Mouse (Mus musculus): ENCODE measurements around the gene Magi2. TPM values are rescaled to one million over a fixed set of nuclear protein-coding genes. Genes with fewer than 3 reads are reported as not detected.

The Magi2 gene
- polyA plus RNA-seq, 1 experiment, result 0.60 TPM

DNA sequence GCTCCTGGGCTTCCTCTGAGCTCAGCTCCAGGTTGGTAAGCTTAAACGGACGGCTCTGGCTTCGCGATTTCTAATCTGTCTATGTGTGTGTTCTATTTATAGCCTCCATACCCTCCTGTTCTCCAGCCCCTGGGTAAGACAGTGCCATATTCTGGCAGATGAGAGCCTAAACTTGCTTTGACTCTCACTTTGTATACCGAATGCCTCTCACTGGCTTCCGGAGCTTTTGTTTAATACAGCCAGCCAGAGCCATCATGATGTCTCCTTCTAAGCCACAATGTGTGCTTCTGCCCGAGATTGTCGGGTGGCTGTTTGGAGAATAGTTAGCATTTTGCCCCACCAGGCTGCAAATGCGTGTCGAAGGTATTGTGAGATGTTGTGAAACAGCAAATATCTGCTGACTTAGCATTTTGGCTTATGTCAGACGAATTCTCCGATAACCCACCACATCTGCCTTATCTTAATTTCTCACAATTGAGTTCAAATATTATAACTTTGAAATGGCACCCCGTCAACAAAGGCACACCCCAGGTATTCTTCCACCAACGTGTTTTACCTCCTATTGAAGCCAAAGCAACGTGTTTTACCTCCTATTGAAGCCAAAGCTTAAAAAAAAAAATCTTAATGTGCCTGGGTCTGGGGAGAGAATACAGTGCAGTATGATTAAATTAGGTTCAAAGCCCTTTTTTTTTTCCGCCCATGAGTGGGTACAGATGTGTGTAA lies 681.3 kb downstream of the Magi2 start:
- TF ChIP-seq CTCF (IDR thresholded peaks at IDR 0.05; ENCODE audit: extremely low read depth, insufficient read length, insufficient replicate concordance, low read depth, low read length), result no peak
- no peak for TF ChIP-seq POLR2A (IDR thresholded peaks at IDR 0.05; ENCODE audit: low read depth, low read length)
- Histone ChIP-seq H3K27ac (ENCODE audit: insufficient read depth, low read depth, low read length) (no peak overlapping the region), H3K4me1 (ENCODE audit: control insufficient read depth, insufficient read depth, insufficient read length, low read length) (no peaks in the 10 kb centered on the region), H3K4me3 (ENCODE audit: low read depth, low read length) (no peak overlapping the region), H3K27me3 (ENCODE audit: control insufficient read depth, insufficient read depth, low read length) (no peaks in the 10 kb centered on the region; the same call in 1 of the 2 replicates), H3K36me3 (ENCODE audit: control insufficient read depth, insufficient read depth, low read length) (no peaks in the 10 kb centered on the region)
- 6% methylated on average over 16 of the region's 16 CpGs for WGBS

- WGBS, result 2% methylated on average over 5 of the region's 5 CpGs
- H3K27me3 ChIP-seq (ENCODE audit: control insufficient read depth, insufficient read depth, low read length), result no peaks in the 10 kb centered on the region; the same call in 1 of the 2 replicates
- H3K4me3 ChIP-seq (ENCODE audit: low read depth, low read length), result no peak overlapping the region
- H3K36me3 ChIP-seq (ENCODE audit: control insufficient read depth, insufficient read depth, low read length), result no peaks in the 10 kb centered on the region
- no peak overlapping the region for H3K27ac ChIP-seq (ENCODE audit: insufficient read depth, low read depth, low read length)
- TF ChIP-seq POLR2A (IDR thresholded peaks at IDR 0.05; ENCODE audit: low read depth, low read length), result no peak
- TF ChIP-seq CTCF (IDR thresholded peaks at IDR 0.05; ENCODE audit: extremely low read depth, insufficient read length, insufficient replicate concordance, low read depth, low read length), result no peak
- no peaks in the 10 kb centered on the region for H3K4me1 ChIP-seq (ENCODE audit: control insufficient read depth, insufficient read depth, insufficient read length, low read length)
Observed at GRCm38 (mm10) chr5:19908706-19909060, 681.8 kb downstream of the Magi2 start.

- H3K27ac ChIP-seq (ENCODE audit: insufficient read depth, low read depth, low read length), result no peak overlapping the region
- no peaks in the 10 kb centered on the region for H3K36me3 ChIP-seq (ENCODE audit: control insufficient read depth, insufficient read depth, low read length)
- WGBS, result 11% methylated on average over 11 of the region's 11 CpGs
- TF ChIP-seq CTCF (IDR thresholded peaks at IDR 0.05; ENCODE audit: extremely low read depth, insufficient read length, insufficient replicate concordance, low read depth, low read length) (no peak), POLR2A (IDR thresholded peaks at IDR 0.05; ENCODE audit: low read depth, low read length) (no peak)
- no peaks in the 10 kb centered on the region for H3K27me3 ChIP-seq (ENCODE audit: control insufficient read depth, insufficient read depth, low read length)
- no peak overlapping the region for H3K4me3 ChIP-seq (ENCODE audit: low read depth, low read length)
- H3K4me1 ChIP-seq (ENCODE audit: control insufficient read depth, insufficient read depth, insufficient read length, low read length), result no peaks in the 10 kb centered on the region
Observed at GRCm38 (mm10) chr5:19909071-19909470, 682.2 kb downstream of the Magi2 start.

DNA sequence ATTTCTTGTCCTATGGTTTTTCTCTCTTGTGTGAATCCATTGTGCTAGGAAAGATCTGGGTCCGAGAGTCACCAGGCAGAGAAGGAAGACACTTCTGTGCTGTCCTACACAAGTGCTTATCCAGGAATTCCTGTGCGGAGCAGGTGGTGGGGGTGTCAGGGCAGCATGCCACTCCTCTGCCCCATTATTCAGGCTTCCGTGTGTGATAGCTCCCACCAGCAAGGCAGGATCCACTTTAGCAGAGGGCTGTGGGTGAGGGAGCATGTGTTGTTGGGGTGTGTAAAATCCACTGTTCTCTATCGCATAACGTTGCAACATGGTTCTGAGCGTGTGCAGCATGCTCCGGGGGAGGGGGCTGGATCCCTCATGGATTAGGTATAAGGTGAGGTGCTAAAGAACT lies 682.8 kb downstream of the Magi2 start:
- WGBS, result 69% methylated on average over 7 of the region's 7 CpGs
- no peaks in the 10 kb centered on the region for H3K36me3 ChIP-seq (ENCODE audit: control insufficient read depth, insufficient read depth, low read length)
- H3K27ac ChIP-seq (ENCODE audit: insufficient read depth, low read depth, low read length), result no peak overlapping the region
- H3K4me3 ChIP-seq (ENCODE audit: low read depth, low read length), result no peak overlapping the region
- no peaks in the 10 kb centered on the region for H3K27me3 ChIP-seq (ENCODE audit: control insufficient read depth, insufficient read depth, low read length)
- no peaks in the 10 kb centered on the region for H3K4me1 ChIP-seq (ENCODE audit: control insufficient read depth, insufficient read depth, insufficient read length, low read length)
- TF ChIP-seq POLR2A (IDR thresholded peaks at IDR 0.05; ENCODE audit: low read depth, low read length), result no peak
- TF ChIP-seq CTCF (IDR thresholded peaks at IDR 0.05; ENCODE audit: extremely low read depth, insufficient read length, insufficient replicate concordance, low read depth, low read length), result no peak

DNA sequence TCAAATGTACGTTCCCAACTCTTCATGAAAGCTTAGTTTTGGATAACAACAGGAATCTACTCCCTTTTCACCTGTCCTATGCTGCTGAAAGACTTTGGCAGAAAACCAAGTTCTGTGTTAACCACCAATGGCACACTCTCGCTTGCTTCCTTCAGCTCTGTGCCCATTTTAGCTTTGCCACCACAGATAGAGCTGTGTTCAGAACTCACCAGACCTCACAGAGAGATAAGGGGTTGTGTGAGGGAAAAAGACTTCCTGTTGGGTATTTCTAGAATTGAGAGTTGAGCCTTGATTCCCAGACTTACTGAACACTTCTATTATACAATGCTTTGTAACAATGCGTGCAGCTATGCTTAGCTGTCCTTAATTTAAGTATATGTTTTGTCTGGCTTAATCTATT lies 705.3 kb downstream of the Magi2 start:
- no peaks in the 10 kb centered on the region for H3K4me1 ChIP-seq (ENCODE audit: control insufficient read depth, insufficient read depth, insufficient read length, low read length)
- 65% methylated on average over 3 of the region's 3 CpGs for WGBS
- H3K27me3 ChIP-seq (ENCODE audit: control insufficient read depth, insufficient read depth, low read length), result no peaks in the 10 kb centered on the region
- H3K4me3 ChIP-seq (ENCODE audit: low read depth, low read length), result no peak overlapping the region
- TF ChIP-seq CTCF (IDR thresholded peaks at IDR 0.05; ENCODE audit: extremely low read depth, insufficient read length, insufficient replicate concordance, low read depth, low read length) (no peak), POLR2A (IDR thresholded peaks at IDR 0.05; ENCODE audit: low read depth, low read length) (no peak)
- H3K27ac ChIP-seq (ENCODE audit: insufficient read depth, low read depth, low read length), result no peak overlapping the region
- H3K36me3 ChIP-seq (ENCODE audit: control insufficient read depth, insufficient read depth, low read length), result no peaks in the 10 kb centered on the region

GRCm38 (mm10) chr5:19933190-19933589 lies 706.4 kb downstream of the Magi2 start:
- Histone ChIP-seq H3K27ac (ENCODE audit: insufficient read depth, low read depth, low read length) (no peak overlapping the region), H3K4me3 (ENCODE audit: low read depth, low read length) (no peak overlapping the region), H3K4me1 (ENCODE audit: control insufficient read depth, insufficient read depth, insufficient read length, low read length) (no peaks in the 10 kb centered on the region), H3K27me3 (ENCODE audit: control insufficient read depth, insufficient read depth, low read length) (no peaks in the 10 kb centered on the region), H3K36me3 (ENCODE audit: control insufficient read depth, insufficient read depth, low read length) (no peaks in the 10 kb centered on the region)
- TF ChIP-seq CTCF (IDR thresholded peaks at IDR 0.05; ENCODE audit: extremely low read depth, insufficient read length, insufficient replicate concordance, low read depth, low read length) (no peak), POLR2A (IDR thresholded peaks at IDR 0.05; ENCODE audit: low read depth, low read length) (no peak)
- 58% methylated on average over 2 of the region's 2 CpGs for WGBS

DNA sequence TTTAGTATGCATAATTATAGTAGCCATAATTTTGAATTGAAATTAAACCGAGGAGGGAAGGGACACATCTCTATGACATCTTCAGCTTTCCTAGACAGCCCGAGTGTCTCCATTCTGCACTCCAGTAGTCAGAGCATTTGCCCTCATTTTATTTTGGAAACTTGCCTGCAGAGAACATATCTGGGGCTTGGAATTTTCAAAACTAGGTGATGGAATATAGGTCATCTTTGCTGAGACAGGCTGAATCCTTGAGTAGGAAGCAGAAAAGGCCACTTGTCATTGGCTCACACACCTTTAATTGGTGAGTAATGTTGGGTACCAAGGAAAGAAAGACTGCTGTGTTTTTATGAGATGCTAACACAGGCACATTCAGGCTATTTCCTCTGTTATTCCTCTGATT lies 724.3 kb downstream of the Magi2 start:
- 63% methylated on average over 2 of the region's 2 CpGs for WGBS
- no peak overlapping the region for H3K4me3 ChIP-seq (ENCODE audit: low read depth, low read length)
- H3K27ac ChIP-seq (ENCODE audit: insufficient read depth, low read depth, low read length), result no peak overlapping the region
- H3K27me3 ChIP-seq (ENCODE audit: control insufficient read depth, insufficient read depth, low read length), result no peaks in the 10 kb centered on the region
- TF ChIP-seq POLR2A (IDR thresholded peaks at IDR 0.05; ENCODE audit: low read depth, low read length) (no peak), CTCF (IDR thresholded peaks at IDR 0.05; ENCODE audit: extremely low read depth, insufficient read length, insufficient replicate concordance, low read depth, low read length) (no peak)
- H3K4me1 ChIP-seq (ENCODE audit: control insufficient read depth, insufficient read depth, insufficient read length, low read length), result no peaks in the 10 kb centered on the region
- no peaks in the 10 kb centered on the region for H3K36me3 ChIP-seq (ENCODE audit: control insufficient read depth, insufficient read depth, low read length)
